Mouse (Mus musculus) heart, postnatal 0 days (tissue): ENCODE measurements around the gene Tmem40. TPM values are rescaled to one million over a fixed set of nuclear protein-coding genes. Genes with fewer than 3 reads are reported as not detected.

Experiments
- ATAC-seq: fragments of 200-750 bp; cut with Nextera tagmentation; 2 replicates; pipeline ENCODE4 v1.8.0; 2017; ENCODE audit warnings: low read depth, moderate number of reproducible peaks, moderate library complexity; ENCODE audit not compliant: insufficient read depth
- DNase-seq: peaks from one replicate; pipeline ENCODE4 v3.0.0-alpha.2; 2016; ENCODE audit warnings: low spot score
- H3K27ac ChIP-seq: fragments of 300-500 bp; sonication (generic); 2 replicates; pipeline ENCODE4 v1.5.1; 2014; ENCODE audit warnings: low read depth, mild to moderate bottlenecking
- H3K27me3 ChIP-seq: fragments of 300-500 bp; sonication (generic); 2 replicates; pipeline ENCODE4 v1.6.1; 2014; ENCODE audit warnings: low read length, mixed read lengths; ENCODE audit not compliant: control insufficient read depth, insufficient read depth
- H3K36me3 ChIP-seq: fragments of 300-500 bp; sonication (generic); replicated peaks from 2 replicates; pipeline ENCODE4 v1.6.1; 2014; ENCODE audit warnings: low read length, mixed read lengths; ENCODE audit not compliant: control insufficient read depth, insufficient read depth
- H3K4me1 ChIP-seq: fragments of 300-500 bp; sonication (generic); 2 replicates; pipeline ENCODE4 v1.6.1; 2014; ENCODE audit warnings: antibody characterized with exemption; ENCODE audit not compliant: control insufficient read depth, insufficient read depth
- H3K4me2 ChIP-seq: fragments of 300-500 bp; sonication (generic); 2 replicates; pipeline ENCODE4 v1.6.1; 2014; ENCODE audit warnings: low read depth, mild to moderate bottlenecking, low read length, moderate library complexity
- H3K4me3 ChIP-seq: fragments of 300-500 bp; sonication (generic); 2 replicates; pipeline ENCODE4 v1.5.1; 2014; ENCODE audit warnings: low read depth, low read length
- H3K9ac ChIP-seq: fragments of 300-500 bp; sonication (generic); replicated peaks from 2 replicates; pipeline ENCODE4 v1.6.1; 2014; ENCODE audit warnings: low read depth, low read length, mixed read lengths
- H3K9me3 ChIP-seq: fragments of 300-500 bp; sonication (generic); replicated peaks from 2 replicates; pipeline ENCODE4 v1.6.1; 2016; ENCODE audit warnings: low read length; ENCODE audit not compliant: control insufficient read depth
- CTCF ChIP-seq: IDR thresholded peaks from 2 replicates; pipeline ENCODE4 v1.5.1; 2016; ENCODE audit warnings: antibody characterized with exemption, control low read depth, low read depth
- EP300 ChIP-seq: IDR thresholded peaks from 2 replicates; pipeline ENCODE4 v1.6.1; 2016; ENCODE audit warnings: antibody characterized with exemption, low read depth
- WGBS: fragments of 180-500 bp; shearing (Covaris S2); extraction: QIAGEN DNeasy Blood & Tissue Kit; methylation state at CpG from one replicate; pipeline ENCODE4 v1.1.7; 2014; 5-methylcytosine and 5-hydroxymethylcytosine counted together
- polyA plus RNA-seq: library from polyadenylated mRNA; unstranded; fragments of >200 nt; fragmentation: Nextera tagmentation; extraction: Ambion mirVana; gene quantifications from 2 replicates; pipeline ENCODE4 v1.2.1, GENCODE M21; 2015
- total RNA-seq: library from RNA; depleted of rRNA; stranded (reverse); fragments of >200 nt; gene quantifications from 2 replicates; pipeline ENCODE4 v1.2.3, GENCODE M21; 2014; ENCODE audit warnings: low replicate concordance; rRNA removed

The Tmem40 gene
- 0.23 and 2.3 TPM in 2 replicates for total RNA-seq
- polyA plus RNA-seq, result 0.26 and 0.40 TPM in 2 replicates

DNA sequence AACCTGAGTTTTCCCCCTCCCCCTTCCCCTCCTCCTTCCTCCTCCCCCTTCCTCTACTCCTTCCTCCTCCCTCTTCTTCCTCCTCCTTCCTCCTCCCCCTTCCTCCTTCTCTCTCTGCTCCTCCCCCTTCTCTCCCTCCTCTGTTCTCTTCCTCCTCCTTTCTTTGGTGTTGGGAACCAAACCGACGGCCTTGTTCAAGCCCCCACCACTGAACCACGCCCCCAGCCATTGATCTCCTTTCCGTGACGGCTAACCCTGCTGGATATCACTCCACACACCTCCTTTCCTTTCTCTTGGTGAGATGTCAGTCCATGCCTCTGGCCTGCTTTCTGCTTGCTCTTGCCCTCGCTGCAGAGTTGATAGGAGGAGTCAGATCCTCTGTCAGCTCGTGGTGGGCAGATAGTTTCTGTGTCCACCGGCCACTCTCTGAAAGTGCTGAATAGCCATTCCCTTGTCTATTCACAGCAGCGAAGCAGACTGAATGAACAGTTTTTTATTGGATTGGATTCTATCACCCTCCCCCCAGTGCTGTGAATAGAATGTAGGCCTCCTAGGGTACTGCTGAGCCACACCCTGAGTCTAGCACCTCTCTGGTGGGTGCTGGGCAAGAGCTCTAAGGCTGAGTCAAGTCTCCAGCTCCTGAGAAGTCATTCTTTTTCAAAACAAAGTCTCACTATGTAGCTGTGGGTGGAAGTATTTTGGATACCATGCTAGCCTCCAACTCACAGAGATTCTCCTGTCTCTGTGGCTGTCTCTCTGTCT, at the start of gene Tmem40:
Tmem40 (minus strand) TSS at position 416 of the 762 bp plus-strand sequence.
- H3K4me2 ChIP-seq, result no peak within 1 kb of the TSS; the same call in 1 of the 2 replicates
- H3K4me1 ChIP-seq, result peaks cover 17% of the 10 kb centered on the region
- no peaks in the 10 kb centered on the region for H3K36me3 ChIP-seq
- H3K27ac ChIP-seq, result peak within 1 kb of the TSS; percentile 61
- ATAC-seq, result no peak
- TF ChIP-seq CTCF (no peak), EP300 (no peak)
- DNase-seq, result no peak
- 7% methylated on average over 9 of the region's 9 CpGs for WGBS
- H3K4me3 ChIP-seq, result no peak within 1 kb of the TSS
- no peaks in the 10 kb centered on the region for H3K9me3 ChIP-seq
- no peak within 1 kb of the TSS for H3K9ac ChIP-seq
- H3K27me3 ChIP-seq, result no peaks in the 10 kb centered on the region

GRCm38 (mm10) chr6:115811606-115812005, 49.4 kb upstream of the Tmem40 start:
- H3K27me3 ChIP-seq, result no peaks in the 10 kb centered on the region
- peaks cover 16% of the 10 kb centered on the region for H3K4me1 ChIP-seq
- 65% methylated on average over 8 of the region's 8 CpGs for WGBS
- H3K9ac ChIP-seq, result no peak overlapping the region
- no peak overlapping the region for H3K4me2 ChIP-seq
- no peak for TF ChIP-seq EP300
- no peak for TF ChIP-seq CTCF
- H3K9me3 ChIP-seq, result no peaks in the 10 kb centered on the region
- H3K4me3 ChIP-seq, result no peak overlapping the region
- ATAC-seq (no peak), DNase-seq (no peak)
- H3K36me3 ChIP-seq, result peaks cover 10% of the 10 kb centered on the region
- no peak overlapping the region for H3K27ac ChIP-seq

GRCm38 (mm10) chr6:115808488-115809231, 46.5 kb upstream of the Tmem40 start, which contains the start of gene Rpl32:
Gene Rpl32, minus strand, starts transcription at chr6:115808747.
- Histone ChIP-seq H3K9ac (peak within 1 kb of the TSS; percentile 97), H3K9me3 (no peaks in the 10 kb centered on the region), H3K27me3 (no peaks in the 10 kb centered on the region), H3K36me3 (peaks cover 39% of the 10 kb centered on the region), H3K4me3 (peak within 1 kb of the TSS; percentile 89), H3K4me1 (peaks cover 18% of the 10 kb centered on the region), H3K27ac (peak within 1 kb of the TSS; percentile 96), H3K4me2 (peak within 1 kb of the TSS; percentile 80)
- TF ChIP-seq CTCF, result peak; percentile 50
- peak; percentile 100 for TF ChIP-seq EP300
- WGBS, result under 1% methylated on average over 47 of the region's 47 CpGs
- ATAC-seq (peak; percentile 85), DNase-seq (peak; percentile 91)

DNA sequence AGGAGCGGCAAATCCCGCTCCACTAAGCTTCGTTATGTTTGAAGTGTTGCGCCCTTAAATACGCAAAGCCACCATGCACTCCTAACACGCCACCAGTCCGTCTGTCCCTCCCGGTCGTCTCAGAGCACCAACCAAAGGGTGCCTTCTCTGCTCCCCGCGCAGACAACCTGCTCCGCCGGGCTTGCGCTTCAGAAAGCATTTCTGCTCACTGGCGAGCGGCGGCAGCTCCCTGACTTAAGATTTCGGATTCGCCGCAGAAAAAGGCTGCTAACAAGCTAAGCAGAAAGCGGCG, 45.9 kb upstream of the Tmem40 start:
- H3K4me2 ChIP-seq, result peak overlapping the region; percentile 80
- peak overlapping the region; percentile 97 for H3K9ac ChIP-seq
- no peaks in the 10 kb centered on the region for H3K9me3 ChIP-seq
- DNase-seq, result no peak
- peak; percentile 42 for ATAC-seq
- H3K4me3 ChIP-seq, result peak overlapping the region; percentile 89
- H3K27me3 ChIP-seq, result no peaks in the 10 kb centered on the region
- peaks cover 18% of the 10 kb centered on the region for H3K4me1 ChIP-seq
- peaks cover 40% of the 10 kb centered on the region for H3K36me3 ChIP-seq
- TF ChIP-seq CTCF, result no peak
- under 1% methylated on average over 22 of the region's 22 CpGs for WGBS
- peak overlapping the region; percentile 96 for H3K27ac ChIP-seq

DNA sequence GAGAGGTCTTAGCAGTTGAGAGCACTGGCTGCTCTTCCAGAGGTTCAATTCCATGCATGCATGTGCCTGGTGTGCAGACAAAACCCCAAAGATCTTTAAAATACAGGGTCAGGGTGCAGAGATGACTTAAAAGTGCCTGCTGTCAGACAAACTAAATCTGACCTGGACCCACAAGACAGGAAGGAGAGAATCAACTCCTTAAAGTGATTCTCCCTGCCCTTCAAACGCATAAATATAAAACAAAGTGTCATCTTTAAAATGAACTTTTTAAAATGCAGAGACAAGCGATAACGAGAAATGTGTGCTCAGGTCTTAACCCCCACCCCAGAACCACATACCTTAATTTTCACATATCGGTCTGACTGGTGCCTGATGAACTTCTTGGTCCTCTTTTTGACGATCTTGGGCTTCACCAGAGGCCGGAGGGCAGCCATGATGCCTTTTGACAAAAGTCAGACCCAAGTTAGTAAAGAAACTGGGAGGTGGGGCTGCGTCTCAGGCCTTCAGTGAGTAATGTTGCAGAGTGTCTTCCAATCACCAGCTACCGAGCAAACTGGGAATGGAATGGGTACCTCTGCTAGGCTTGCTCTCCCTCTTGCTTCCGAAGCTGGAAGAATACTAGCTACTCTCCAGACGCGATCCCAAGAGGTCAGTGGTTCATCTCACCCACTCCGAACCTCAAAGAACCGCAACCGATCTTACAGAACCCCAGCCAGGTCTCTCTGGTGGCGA, 45.4 kb upstream of the Tmem40 start:
- DNase-seq, result no peak
- Histone ChIP-seq H3K4me1 (peaks cover 18% of the 10 kb centered on the region), H3K9me3 (no peaks in the 10 kb centered on the region), H3K27me3 (no peaks in the 10 kb centered on the region), H3K9ac (peak overlapping the region; percentile 97), H3K4me3 (peak overlapping the region; percentile 89), H3K4me2 (peak overlapping the region; percentile 80), H3K36me3 (peaks cover 41% of the 10 kb centered on the region), H3K27ac (peak overlapping the region; percentile 96)
- WGBS, result 2% methylated on average over 15 of the region's 15 CpGs
- TF ChIP-seq EP300 (no peak), CTCF (no peak)
- no peak for ATAC-seq
